Mouse (Mus musculus) gastrocnemius, postnatal 36 days (tissue): Measurements from ENCODE around the gene Rph3al. TPM values are rescaled to one million over a fixed set of nuclear protein-coding genes. Genes with fewer than 3 reads are reported as not detected.

ENCODE experiments used
- DNase-seq, 2 experiments: peaks; one replicate each; pipeline ENCODE4 v3.0.0; 2022
- intact Hi-C: fragments of 180-260 bp; cut with DNase I; formaldehyde crosslinking; loops from one replicate; pipeline ENCODE4 v1.15.1; 2025
- long read RNA-seq, 2 experiments: library from polyadenylated mRNA; stranded (forward); transcript quantifications; one replicate each; pipeline ENCODE4 v2.0.0; 2021
- total RNA-seq, 2 experiments: library from RNA; stranded (reverse); gene quantifications; 2 replicates each; pipeline ENCODE4 v1.2.3; 2021

The Rph3al gene
- 10 to 100 TPM in 1 of 2 experiments, 1 to 10 TPM in 1; 9.4 to 11.0 TPM for total RNA-seq
- long read RNA-seq, experiment 1, transcript Rph3al-202 (8 exons, 988 nt): major isoform, 5 of 10 reads
- long read RNA-seq, experiment 1, partial matches to known transcripts: 1 of 10 reads
- long read RNA-seq, experiment 1, other reads (novel, unspliced or antisense): 4 of 10 reads
- long read RNA-seq, experiment 2, partial matches to known transcripts: 4 of 12 reads
- long read RNA-seq, experiment 2, other reads (novel, unspliced or antisense): 5 of 12 reads

DNA sequence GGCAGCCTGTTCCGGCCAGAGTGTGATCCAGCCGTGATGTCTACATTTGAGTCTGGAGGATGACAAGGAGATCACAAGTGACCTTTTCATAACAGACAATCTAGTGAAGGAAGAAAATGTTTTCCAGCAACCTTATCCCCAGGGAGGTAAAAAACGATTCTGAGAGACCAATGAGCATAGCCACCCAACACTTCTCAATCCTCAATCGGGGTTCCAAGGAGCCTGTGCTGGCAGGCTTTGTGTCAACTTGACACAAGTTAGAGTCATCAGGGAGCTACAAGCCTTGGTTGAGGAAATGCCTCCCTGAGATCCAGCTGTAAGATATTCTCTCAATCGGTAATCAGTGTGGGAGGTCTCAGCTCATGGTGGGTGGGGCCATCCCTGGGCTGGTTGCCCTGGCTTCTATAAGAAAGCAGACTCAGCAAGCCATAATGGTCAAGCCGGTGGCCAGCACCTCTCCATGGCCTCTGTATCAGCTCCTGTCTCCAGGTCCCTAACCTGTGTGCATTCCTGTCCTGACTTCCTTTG, at the start of gene Rph3al:
Rph3al (minus strand) TSS at position 51 of the 528 bp plus-strand sequence.
- intact Hi-C loops: no loop called here
- DNase-seq: peak in 1 of 2 experiments; percentile 24

- intact Hi-C loops: no loop called here
Measured at GRCm38 (mm10) chr11:75985948-75986347, 47.7 kb upstream of the Rph3al start.

GRCm38 (mm10) chr11:75984581-75984980, 46.4 kb upstream of the Rph3al start:
- no peak for DNase-seq
- intact Hi-C loops: no loop called here

More at GRCm38 (mm10) chr11:75985948-75986347, 47.7 kb upstream of the Rph3al start:
- DNase-seq: no peak

DNA sequence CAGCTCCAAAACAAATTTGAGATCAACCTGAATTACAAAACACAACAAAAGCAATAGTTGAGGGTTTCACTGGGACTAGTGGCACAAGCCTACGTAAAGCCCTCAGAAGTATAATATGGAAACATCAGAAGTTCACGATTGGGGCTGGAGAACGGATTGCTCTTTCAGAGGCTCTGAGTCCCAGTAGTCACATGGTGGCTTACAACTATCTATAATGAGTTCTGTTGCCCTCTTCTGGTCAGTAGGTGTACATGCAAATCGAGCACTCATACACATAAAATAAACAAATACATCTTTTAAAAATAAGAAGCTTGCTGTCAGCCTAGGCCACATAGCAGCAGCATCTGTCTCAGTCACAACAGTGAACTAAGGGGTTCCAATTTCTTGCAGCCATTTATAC, 45.0 kb upstream of the Rph3al start:
- intact Hi-C loops: no loop called here
- no peak for DNase-seq

DNA sequence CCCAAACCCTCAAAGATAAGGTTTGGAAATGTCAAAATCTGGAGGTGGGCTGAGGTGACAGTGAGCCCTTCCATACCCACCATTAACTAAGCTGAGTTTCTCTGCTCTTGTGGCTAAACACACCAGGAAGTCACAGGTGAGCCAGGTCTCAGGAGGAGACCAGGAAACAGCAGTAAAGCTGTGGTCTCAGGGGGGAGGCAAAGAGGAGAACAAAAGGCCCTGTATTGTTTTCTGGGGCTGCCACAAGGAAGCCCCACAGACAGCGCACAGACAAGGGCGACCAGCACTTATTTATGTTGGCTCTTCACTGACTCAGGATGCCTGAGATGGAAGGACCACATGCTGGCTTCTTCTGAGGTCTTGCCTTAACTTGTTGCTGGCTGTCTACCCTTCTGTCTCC, 42.2 kb upstream of the Rph3al start:
- DNase-seq: no peak
- intact Hi-C loops: no loop called here

DNA sequence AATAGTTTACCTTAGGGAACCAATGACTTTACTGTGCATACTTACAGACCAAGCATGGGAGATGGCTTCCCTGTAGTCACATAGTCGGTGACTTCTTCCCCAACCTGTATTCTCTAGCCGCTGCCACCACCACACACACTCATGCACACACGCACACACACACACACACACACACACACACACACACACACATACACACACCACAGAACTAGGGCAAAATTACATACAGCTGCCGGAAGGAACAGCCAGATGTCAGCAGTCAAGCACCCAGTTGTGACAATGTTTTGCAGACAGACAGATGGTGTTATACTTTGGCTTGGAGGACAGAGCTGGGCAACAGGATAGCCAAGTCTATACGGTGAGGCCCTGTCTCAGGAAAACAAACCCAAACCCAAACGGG, 39.8 kb upstream of the Rph3al start:
- no peak for DNase-seq
- intact Hi-C loops: no loop called here

DNA sequence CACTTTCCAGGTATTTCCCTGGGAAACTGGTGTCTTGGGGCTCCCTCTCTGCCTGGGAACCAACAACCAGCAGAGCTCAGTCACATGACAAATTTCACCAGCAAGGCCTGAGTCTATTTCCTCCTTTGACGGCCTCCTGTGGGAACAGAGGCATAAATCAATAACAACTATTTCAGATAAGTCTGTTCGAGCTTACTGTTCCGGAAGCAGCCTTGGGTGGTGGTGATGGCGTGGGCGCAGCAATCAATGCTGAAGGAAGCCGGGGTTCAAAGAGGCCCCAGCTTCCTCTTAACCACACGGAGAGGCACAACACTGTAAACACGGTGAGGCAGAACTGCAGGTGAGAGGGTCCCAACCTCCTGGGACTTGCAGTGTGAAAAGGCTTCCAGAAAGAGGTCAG, 38.5 kb upstream of the Rph3al start:
- intact Hi-C loops: no loop called here
- no peak for DNase-seq

GRCm38 (mm10) chr11:75973988-75974387, 35.8 kb upstream of the Rph3al start:
- intact Hi-C loops: no loop called here
- no peak for DNase-seq

- intact Hi-C loops: no loop called here
- DNase-seq: no peak
Measured at GRCm38 (mm10) chr11:75972916-75973567, 34.8 kb upstream of the Rph3al start.

- intact Hi-C loops: no loop called here
- DNase-seq: no peak
Measured at GRCm38 (mm10) chr11:75972188-75972587, 34.0 kb upstream of the Rph3al start.

- intact Hi-C loops: no loop called here
- no peak for DNase-seq
Measured at GRCm38 (mm10) chr11:75970629-75971028, 32.4 kb upstream of the Rph3al start.

- intact Hi-C loops: no loop called here
- DNase-seq: no peak
Measured at GRCm38 (mm10) chr11:75968761-75969160, 30.5 kb upstream of the Rph3al start.

DNA sequence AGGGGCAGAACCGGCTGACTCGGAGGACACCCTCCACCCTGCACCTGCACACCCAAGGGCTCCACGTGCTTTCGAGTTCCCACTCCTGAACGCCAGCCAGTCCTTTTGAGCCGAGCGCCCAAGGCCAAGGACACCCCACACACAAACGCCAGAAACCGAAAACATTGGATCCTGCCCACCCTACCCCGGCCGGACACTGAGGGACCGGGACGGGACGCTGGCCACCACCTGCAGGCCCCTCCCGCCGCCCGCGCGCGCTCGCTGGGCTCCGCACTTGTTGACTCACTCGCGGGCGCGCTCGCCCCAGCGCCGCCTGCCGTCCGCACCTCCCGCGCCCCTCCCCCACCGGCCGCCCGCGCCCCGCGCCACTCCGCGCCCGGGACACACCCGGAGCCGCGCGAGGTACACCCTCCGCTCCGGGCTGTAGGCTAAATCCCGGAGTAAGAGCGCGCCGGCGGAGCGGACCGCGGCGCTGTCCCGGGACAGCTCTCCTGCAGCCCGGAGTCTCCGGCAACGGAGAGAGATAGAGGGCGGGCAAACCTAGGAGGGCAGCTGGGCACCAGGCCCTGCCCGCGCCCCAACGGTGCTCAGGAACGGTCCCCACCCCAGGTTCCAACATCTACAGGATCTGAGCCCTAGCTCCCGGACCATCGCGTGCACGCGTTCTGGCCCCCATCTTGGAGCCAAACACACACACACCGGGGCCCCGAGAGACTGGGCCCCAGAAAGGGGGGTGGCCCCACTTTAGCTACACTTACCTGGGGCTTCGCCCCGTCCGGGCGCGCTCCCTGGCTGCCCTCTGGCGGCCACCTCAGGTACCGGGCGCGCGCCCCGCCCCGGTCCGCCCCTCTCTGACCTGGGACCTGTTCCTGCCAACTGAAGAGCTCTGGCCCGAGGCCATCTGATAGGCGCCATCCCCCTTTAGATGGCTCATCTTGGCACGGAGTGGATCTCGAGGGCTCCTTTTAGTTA, 28.5 kb upstream of the Rph3al start:
- intact Hi-C loops: loop anchor here (1.0 kb wide), 2 partner anchors 52 to 184 kb away; no protein-coding TSS in a partner anchor
- DNase-seq: peak; percentile 75 to 77

- intact Hi-C loops: no loop called here
- peak in 1 of 2 experiments; percentile 13 for DNase-seq
Measured at GRCm38 (mm10) chr11:75965674-75966400, 27.6 kb upstream of the Rph3al start.

GRCm38 (mm10) chr11:75964476-75964730, 26.2 kb upstream of the Rph3al start:
- no peak for DNase-seq
- intact Hi-C loops: no loop called here

- no peak for DNase-seq
- intact Hi-C loops: no loop called here
Measured at GRCm38 (mm10) chr11:75963730-75964475, 25.7 kb upstream of the Rph3al start.

DNA sequence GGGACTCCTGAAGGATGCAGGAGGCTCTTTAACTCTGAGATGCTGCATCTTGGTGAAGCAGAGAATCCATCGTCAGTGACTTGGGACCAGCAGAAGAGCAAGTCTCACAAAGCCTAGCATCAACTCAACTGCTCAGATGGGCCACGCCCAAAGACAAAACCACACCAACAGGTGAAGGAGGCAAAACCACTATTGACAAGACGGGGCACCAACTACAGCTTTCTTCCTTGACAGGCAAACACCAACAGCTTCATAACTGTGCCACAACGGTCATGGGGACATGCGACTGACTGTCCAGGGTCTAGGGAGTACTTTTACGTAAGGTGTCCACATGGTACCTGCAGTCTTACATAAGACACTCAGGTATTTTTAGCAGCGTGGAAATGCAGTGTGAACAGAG, 23.6 kb upstream of the Rph3al start:
- DNase-seq: no peak
- intact Hi-C loops: no loop called here

- DNase-seq: no peak
Measured at GRCm38 (mm10) chr11:75957124-75957832, 19.0 kb upstream of the Rph3al start.

DNA sequence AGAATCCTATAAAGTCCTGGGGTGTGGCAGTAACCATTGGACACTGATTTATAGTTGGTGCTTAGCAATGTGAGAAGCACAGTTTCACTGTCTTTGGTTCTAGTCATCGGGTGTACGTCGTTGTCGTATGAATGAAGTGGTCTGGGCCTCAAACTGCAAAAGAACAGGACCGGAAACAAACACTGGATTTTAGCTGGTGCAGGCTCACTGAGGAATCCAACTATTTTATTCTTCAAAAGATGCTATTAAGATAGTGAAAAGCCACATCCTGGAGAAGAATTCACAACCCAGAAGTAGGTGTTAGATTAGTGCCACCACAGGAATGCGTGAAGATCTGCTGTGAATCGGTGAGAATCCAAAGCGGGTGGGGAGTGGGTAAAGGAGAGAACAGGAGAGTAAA, 18.4 kb upstream of the Rph3al start:
- no peak for DNase-seq
- intact Hi-C loops: no loop called here

More at GRCm38 (mm10) chr11:75957124-75957832, 19.0 kb upstream of the Rph3al start:
- intact Hi-C loops: no loop called here
